Mouse (Mus musculus): ENCODE measurements around the gene Kcnab3. TPM values are rescaled to one million over a fixed set of nuclear protein-coding genes. Genes with fewer than 3 reads are reported as not detected.

The Kcnab3 gene
- polyA plus RNA-seq, 1 experiment, result 12.1 TPM

DNA sequence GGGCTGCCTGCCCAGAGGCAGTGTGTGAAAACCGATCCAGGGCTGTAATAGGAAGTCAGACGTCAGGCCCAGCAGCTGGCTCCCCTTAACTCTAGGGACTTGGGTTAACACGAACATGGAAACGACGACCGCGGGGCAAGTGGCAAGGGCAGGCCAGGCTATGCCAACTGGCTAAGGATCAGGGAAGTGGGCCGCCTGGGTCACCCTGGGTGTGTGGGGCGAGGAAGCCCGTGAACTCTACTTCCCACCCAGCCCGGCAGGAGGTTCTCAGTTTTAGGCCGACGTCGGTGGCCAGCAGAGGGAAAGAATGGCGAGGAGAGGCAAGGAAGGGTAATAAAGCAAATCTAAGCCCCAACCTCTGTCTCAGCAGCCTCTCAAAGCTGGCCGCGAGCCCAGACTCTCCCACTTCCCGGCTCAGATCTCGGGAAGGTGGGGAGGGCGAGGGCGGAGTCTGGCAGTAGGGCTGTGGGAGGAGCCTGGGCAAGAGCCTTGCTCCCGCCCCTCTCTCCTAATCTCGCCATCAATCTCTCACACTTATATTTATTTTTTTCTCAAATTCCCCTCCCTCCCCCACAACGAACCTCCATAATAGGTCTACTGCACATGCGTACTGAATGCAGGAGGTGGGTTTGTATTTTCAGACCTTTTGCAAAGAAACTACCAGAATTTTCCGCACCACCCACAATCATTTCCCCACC, 40.2 kb downstream of the Kcnab3 start:
- TF ChIP-seq CTCF (IDR thresholded peaks at IDR 0.05; ENCODE audit: control insufficient read depth, insufficient read depth, insufficient replicate concordance, low read depth, low read length) (no peak), POLR2A (IDR thresholded peaks at IDR 0.05; ENCODE audit: control insufficient read depth, low read depth, low read length) (peak; percentile 68)
- Histone ChIP-seq H3K27me3 (ENCODE audit: control insufficient read depth, insufficient read depth, low read length) (no peaks in the 10 kb centered on the region), H3K4me1 (ENCODE audit: control insufficient read depth, insufficient read depth, low read length) (peaks cover 30% of the 10 kb centered on the region), H3K36me3 (ENCODE audit: control insufficient read depth, insufficient read depth, low read length) (no peaks in the 10 kb centered on the region), H3K27ac (ENCODE audit: control insufficient read depth, insufficient read depth, low read depth, low read length) (peak overlapping the region; percentile 88), H3K4me3 (ENCODE audit: control insufficient read depth, low read depth, low read length) (peak overlapping the region; percentile 75)

DNA sequence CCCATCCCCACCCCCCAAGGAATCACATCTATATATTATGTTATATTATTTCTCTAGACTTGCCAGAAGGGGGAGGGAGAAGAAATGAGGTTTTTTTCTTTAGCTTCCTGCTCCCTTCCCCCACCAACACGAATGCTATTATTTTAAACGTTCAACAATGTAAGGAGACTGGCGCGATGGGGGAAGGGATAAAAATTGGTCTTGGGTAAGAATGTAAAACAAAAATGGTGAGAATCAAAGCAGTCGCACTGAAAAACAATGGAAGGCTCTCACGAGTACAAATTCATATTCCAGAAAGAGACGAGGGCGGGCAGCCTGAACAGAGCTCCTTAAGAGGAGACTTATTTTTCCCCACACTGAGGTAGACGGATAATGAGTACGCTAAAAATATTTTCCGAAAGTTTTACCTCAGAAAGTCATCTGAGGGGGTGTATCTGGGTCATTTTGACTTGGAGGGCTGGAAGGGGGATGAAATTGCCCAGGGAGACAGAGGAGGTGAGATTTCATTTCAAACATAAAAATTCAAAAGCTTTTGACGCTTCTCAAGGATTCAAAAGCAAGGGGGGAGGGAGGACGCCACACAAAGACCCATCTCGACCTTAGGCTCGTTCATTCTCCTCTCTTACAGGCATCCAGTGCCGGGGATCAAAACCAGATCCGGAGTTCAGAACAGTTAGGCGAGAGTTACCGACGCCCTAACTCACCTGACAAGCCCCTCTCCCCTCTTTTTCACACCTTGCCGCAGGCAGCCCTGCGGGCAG, 41.0 kb downstream of the Kcnab3 start:
- Histone ChIP-seq H3K36me3 (ENCODE audit: control insufficient read depth, insufficient read depth, low read length) (no peaks in the 10 kb centered on the region), H3K27ac (ENCODE audit: control insufficient read depth, insufficient read depth, low read depth, low read length) (peak overlapping the region; percentile 61), H3K27me3 (ENCODE audit: control insufficient read depth, insufficient read depth, low read length) (no peaks in the 10 kb centered on the region), H3K4me3 (ENCODE audit: control insufficient read depth, low read depth, low read length) (peak overlapping the region; percentile 35), H3K4me1 (ENCODE audit: control insufficient read depth, insufficient read depth, low read length) (peaks cover 30% of the 10 kb centered on the region)
- no peak for TF ChIP-seq POLR2A (IDR thresholded peaks at IDR 0.05; ENCODE audit: control insufficient read depth, low read depth, low read length)
- TF ChIP-seq CTCF (IDR thresholded peaks at IDR 0.05; ENCODE audit: control insufficient read depth, insufficient read depth, insufficient replicate concordance, low read depth, low read length), result no peak

GRCm38 (mm10) chr11:69367616-69368355, 41.7 kb downstream of the Kcnab3 start:
- Histone ChIP-seq H3K36me3 (ENCODE audit: control insufficient read depth, insufficient read depth, low read length) (no peaks in the 10 kb centered on the region), H3K4me3 (ENCODE audit: control insufficient read depth, low read depth, low read length) (peak overlapping the region; percentile 84), H3K27ac (ENCODE audit: control insufficient read depth, insufficient read depth, low read depth, low read length) (peak overlapping the region; percentile 78), H3K27me3 (ENCODE audit: control insufficient read depth, insufficient read depth, low read length) (no peaks in the 10 kb centered on the region), H3K4me1 (ENCODE audit: control insufficient read depth, insufficient read depth, low read length) (peaks cover 32% of the 10 kb centered on the region)
- no peak for TF ChIP-seq CTCF (IDR thresholded peaks at IDR 0.05; ENCODE audit: control insufficient read depth, insufficient read depth, insufficient replicate concordance, low read depth, low read length)

DNA sequence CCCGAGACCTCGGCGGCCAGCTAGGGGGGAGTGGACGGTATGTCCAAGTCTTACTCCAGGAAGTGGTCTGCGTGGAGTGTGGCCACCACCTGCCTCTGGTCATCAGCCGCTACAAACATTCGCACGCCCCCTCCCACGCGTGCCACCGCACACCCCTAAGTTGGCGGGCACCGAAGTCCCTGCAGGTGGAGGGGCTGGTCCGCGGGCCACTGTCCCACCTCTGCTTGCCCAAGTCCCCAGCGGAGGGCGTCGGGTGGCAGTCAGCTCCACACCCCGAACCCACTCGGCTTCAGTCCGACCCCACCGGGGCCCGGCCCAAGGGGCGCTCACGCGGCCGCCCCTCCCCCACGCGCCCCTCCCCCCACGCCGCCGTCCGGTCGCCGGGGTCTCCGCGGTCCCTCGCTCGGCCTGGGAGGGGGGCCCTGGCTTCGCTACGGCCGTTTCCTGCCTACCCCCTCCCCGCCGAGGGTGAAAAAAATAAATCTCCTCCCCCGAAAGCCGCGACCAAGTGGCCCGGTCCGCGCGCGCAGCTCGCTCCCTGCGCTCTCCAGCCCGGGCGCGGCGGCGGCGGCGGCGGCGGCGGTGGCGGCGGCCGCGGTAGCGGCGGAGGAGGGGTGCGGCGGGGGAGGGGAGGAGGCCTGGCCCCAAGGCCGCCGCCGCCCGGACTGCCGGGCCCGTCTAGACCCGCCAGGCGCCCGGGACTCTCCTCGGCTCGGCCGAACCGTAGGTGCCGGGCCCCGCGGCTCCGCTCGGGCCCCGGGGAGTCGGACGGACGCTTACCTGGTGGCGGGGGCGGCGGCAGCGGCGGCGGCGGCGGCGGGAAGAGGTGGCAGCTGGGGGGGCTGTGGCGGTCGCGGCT, 42.5 kb downstream of the Kcnab3 start:
- Histone ChIP-seq H3K4me1 (ENCODE audit: control insufficient read depth, insufficient read depth, low read length) (peaks cover 32% of the 10 kb centered on the region), H3K27ac (ENCODE audit: control insufficient read depth, insufficient read depth, low read depth, low read length) (peak overlapping the region; percentile 82), H3K36me3 (ENCODE audit: control insufficient read depth, insufficient read depth, low read length) (no peaks in the 10 kb centered on the region), H3K27me3 (ENCODE audit: control insufficient read depth, insufficient read depth, low read length) (no peaks in the 10 kb centered on the region), H3K4me3 (ENCODE audit: control insufficient read depth, low read depth, low read length) (peak overlapping the region; percentile 84)
- TF ChIP-seq CTCF (IDR thresholded peaks at IDR 0.05; ENCODE audit: control insufficient read depth, insufficient read depth, insufficient replicate concordance, low read depth, low read length) (no peak), POLR2A (IDR thresholded peaks at IDR 0.05; ENCODE audit: control insufficient read depth, low read depth, low read length) (no peak)

- Histone ChIP-seq H3K27ac (ENCODE audit: control insufficient read depth, insufficient read depth, low read depth, low read length) (peak within 1 kb of the TSS; percentile 82), H3K36me3 (ENCODE audit: control insufficient read depth, insufficient read depth, low read length) (no peaks in the 10 kb centered on the region), H3K4me3 (ENCODE audit: control insufficient read depth, low read depth, low read length) (peak within 1 kb of the TSS; percentile 84), H3K27me3 (ENCODE audit: control insufficient read depth, insufficient read depth, low read length) (no peaks in the 10 kb centered on the region), H3K4me1 (ENCODE audit: control insufficient read depth, insufficient read depth, low read length) (peaks cover 31% of the 10 kb centered on the region)
- TF ChIP-seq POLR2A (IDR thresholded peaks at IDR 0.05; ENCODE audit: control insufficient read depth, low read depth, low read length), result no peak
- TF ChIP-seq CTCF (IDR thresholded peaks at IDR 0.05; ENCODE audit: control insufficient read depth, insufficient read depth, insufficient replicate concordance, low read depth, low read length), result no peak
These were observed 43.3 kb downstream of the Kcnab3 start, which contains the start of gene Chd3 for GRCm38 (mm10) chr11:69369215-69369989. TSS of gene Chd3 (minus strand) at chr11:69369406.

All from testis, adult 2 months (tissue).